Mouse (Mus musculus) CH12F3 (cell line): ENCODE measurements around the gene Kif26a.

ENCODE experiments used
- in situ Hi-C: fragments of 300-500 bp; cut with MboI; formaldehyde crosslinking; loops from 2 replicates; pipeline ENCODE4 v1.14.3; 2020; ENCODE audit warnings: low sequenced_read_pairs

The Kif26a gene

GRCm38 (mm10) chr12:112145875-112146651, at the start of gene Kif26a:
Kif26a (plus strand) TSS chr12:112146208.
- in situ Hi-C loops: no loop called here

DNA sequence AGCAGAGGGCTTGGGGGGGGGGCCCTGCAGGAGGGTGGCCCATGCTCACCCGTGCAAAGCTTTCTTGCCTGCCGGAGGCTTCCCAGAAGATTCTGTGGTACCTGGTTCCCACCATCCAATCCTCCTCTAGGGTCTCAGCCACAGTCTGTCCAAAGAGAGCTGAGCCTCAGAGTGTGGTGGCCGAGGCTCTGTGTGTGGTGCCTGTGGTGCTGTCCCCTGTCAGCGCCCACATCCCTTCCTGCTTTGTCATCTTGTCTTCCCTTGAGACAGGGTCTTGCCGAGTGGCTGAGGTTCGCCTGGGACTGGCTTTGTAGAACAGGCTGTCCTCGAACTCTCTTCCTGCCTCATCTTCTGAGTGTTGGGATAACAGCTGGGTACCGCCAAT, 49.3 kb upstream of the Kif26a start:
- in situ Hi-C loops: no loop called here

DNA sequence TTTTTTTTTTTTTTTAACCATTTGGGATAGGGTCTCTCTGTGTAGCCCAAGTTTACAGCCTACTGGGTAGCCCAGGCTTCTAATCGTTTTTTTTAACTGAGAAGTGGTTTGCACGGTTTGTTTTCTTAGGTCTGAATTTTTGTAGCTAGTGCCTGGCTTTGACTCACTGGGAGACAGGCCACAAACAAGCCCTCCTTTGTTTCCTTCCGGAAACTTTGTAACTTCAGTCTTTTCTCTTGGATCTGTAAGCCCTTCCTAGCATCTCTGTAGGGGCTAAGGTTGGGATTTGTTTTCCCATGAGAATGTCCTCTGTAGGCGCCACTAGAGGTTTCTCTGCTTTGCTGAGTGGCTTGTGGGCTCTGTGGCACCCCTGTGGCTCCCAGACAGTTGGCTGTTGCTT, 45.9 kb upstream of the Kif26a start:
- in situ Hi-C loops: no loop called here

DNA sequence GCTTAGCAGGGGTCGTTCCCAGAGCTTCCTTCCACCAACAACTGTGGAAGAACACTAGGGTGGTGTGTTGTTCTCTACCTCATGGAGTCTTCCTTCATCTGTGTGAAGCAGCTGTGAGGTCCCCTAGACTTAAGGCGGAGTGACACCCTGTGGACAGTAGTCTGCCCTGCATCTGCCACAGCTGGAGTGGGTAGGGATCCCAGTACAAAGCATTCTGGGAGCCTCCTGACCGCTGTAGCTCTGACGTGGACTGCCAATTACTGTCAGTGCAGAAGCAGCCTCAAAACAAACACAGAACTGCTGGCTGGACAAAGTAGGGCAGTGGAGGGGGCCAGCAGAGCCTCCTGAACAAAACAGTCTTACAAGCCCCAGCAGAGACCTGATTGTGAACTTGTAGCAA, 45.0 kb upstream of the Kif26a start:
- in situ Hi-C loops: no loop called here

DNA sequence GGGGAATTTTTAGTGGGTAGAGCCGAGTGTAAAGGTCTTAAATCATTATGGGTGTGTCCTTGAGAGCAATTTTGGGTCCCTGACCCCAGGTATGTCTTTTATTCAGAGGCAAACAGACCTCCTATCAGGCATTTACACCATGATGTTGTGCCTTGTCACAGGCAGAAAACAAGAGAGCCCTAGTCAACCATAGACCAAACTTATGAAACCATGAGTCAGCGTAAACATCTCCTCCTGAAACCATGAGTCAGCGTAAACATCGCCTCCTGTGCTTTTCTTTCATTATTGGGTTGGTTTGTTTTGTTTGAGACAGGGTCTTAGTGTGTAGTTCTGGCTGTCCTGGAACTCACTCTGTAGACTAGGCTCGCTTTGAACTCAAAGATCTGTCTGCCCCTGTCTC, 42.8 kb upstream of the Kif26a start:
- in situ Hi-C loops: no loop called here

DNA sequence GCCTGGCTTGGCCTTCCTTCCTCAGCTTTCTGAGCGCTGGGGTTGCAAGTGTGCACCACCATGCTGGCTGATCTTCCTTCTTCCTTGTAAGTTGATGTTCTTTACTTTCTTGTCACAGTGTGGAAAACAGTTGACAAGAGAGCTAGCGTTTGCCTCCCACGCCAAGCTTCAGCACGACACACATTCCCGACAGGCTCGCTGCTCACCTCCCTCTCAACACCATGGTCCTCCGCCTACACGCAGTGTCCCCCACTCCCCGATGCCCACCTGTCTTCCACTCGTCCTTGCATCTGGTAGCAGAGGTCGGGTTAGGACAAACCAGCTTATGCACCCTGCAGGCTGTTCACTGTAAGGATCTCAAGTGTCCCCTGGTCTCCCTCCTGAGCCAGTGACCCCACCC, 41.1 kb upstream of the Kif26a start:
- in situ Hi-C loops: no loop called here

DNA sequence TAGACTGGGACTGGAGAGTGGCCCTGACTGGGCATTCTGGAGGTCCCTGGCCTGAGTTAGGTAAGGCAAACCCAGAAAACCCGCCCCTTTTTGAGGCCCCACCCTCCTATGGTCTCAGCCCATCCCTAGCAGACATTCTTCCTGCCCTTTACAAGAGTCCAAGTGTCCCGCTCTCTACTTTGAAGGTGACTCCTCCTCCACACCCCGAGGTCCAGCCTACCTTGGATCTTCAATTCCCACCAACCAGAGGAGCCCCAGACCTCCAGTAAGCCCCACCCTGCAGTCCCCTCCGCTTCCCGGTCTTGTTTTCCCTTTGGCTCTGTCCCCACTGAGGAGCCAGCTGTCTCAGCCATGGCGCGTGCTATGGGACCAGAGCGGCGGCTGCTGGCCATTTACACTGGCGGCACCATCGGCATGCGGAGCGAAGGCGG, 39.5 kb upstream of the Kif26a start, which contains the start of gene Aspg:
Gene Aspg (plus strand): TSS at position 139 of the 431 bp plus-strand sequence.
- in situ Hi-C loops: no loop called here

GRCm38 (mm10) chr12:112107685-112108084, 38.3 kb upstream of the Kif26a start:
- in situ Hi-C loops: no loop called here

GRCm38 (mm10) chr12:112108696-112109445, 37.1 kb upstream of the Kif26a start:
- in situ Hi-C loops: no loop called here

DNA sequence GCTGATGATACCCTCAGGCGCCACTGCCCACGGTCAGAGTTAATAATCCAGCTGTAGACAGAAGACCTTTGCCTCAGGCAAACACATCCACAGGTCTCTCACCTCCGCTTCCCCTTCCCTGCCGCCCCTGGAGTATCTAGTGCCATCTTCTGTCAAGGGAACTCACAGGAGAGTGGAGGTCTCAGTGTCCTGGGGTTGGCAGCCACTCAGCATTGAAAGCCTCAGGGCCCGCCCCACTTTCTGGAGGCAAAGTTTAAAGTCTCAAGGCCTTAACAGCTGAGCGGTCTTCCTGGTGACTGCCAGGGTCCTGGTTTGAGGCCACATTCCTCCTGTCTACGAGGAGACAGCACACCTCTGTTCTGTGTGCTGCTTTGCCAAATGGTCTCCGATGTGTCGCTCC, 36.3 kb upstream of the Kif26a start:
- in situ Hi-C loops: no loop called here

- in situ Hi-C loops: no loop called here
These were observed 34.7 kb upstream of the Kif26a start for GRCm38 (mm10) chr12:112111323-112111722.

DNA sequence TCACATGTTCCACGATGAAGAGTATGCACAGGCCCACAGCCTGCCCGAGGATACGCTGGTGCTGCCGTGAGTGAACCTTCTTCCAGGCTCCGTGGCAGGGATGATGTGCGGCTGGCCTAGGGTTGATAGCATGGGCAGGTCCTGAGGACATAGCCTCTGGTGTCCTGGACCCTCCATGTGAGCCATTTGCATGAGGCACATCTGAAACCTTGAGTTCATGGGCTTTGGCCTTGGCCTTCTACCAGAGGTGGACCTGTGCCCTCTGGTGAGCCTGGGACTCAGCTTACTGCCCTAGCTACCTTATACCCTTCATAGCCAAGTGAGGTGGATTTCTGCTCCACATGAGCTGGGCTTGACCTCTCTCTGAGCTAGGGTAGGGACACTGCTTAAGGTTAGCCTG, 33.8 kb upstream of the Kif26a start:
- in situ Hi-C loops: no loop called here

DNA sequence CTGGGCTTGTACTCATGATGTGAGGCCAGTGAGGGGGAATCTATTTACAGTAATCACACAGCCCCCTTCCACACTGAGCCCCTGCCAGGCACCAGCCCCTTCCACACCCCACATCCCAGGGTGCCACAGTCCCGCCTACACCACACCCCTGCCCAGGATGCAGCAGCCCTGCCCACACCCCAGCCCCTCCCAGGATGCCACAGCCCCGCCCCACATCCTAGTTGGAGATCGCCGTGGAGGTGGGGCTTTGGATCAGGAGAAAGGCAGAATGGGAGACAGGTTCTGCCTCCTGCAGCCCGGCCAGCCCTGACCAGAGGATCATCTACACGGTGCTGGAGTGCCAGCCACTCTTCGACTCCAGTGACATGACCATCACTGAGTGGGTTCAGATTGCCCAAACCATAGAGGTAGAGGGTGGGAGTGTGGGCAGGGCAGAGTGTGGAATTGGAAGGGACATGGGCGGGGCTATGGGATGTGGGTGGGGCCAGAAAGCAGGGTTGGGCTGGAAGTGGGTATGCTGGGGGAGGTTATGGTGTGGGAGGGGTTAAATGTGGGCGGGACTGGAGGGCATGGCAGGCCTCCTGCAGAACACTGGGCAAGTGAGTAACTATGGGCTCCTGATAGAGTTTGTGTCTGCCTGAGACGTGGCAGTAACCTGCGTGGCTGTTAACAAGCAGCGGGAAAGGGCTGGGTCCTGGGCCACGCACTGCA, 33.2 kb upstream of the Kif26a start:
- in situ Hi-C loops: no loop called here

- in situ Hi-C loops: no loop called here
These were observed 32.3 kb upstream of the Kif26a start for GRCm38 (mm10) chr12:112113710-112114109.

- in situ Hi-C loops: no loop called here
These were observed 29.0 kb upstream of the Kif26a start for GRCm38 (mm10) chr12:112117006-112117405.

- in situ Hi-C loops: no loop called here
These were observed 28.4 kb upstream of the Kif26a start for GRCm38 (mm10) chr12:112117649-112118048.

DNA sequence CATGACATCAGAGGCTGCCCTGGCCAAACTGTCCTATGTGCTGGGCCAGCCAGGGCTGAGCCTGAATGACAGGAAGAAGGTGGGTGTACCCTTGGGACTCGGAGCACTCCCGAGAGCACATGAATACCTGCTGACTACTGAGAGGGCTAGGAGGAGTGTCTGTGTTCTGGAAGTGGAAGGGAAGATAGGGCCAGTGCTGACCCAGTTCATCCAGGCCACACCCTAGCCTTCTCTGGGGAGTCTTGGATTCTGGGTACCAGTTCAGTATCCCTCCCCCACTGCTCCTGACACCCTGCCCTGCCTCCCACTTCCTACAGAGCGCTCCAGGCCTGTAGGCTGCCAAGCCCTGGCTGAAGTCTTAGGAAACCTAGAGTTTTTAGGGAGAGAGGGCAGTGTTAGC, 24.8 kb upstream of the Kif26a start:
- in situ Hi-C loops: no loop called here

GRCm38 (mm10) chr12:112125903-112126302, 20.1 kb upstream of the Kif26a start:
- in situ Hi-C loops: no loop called here

DNA sequence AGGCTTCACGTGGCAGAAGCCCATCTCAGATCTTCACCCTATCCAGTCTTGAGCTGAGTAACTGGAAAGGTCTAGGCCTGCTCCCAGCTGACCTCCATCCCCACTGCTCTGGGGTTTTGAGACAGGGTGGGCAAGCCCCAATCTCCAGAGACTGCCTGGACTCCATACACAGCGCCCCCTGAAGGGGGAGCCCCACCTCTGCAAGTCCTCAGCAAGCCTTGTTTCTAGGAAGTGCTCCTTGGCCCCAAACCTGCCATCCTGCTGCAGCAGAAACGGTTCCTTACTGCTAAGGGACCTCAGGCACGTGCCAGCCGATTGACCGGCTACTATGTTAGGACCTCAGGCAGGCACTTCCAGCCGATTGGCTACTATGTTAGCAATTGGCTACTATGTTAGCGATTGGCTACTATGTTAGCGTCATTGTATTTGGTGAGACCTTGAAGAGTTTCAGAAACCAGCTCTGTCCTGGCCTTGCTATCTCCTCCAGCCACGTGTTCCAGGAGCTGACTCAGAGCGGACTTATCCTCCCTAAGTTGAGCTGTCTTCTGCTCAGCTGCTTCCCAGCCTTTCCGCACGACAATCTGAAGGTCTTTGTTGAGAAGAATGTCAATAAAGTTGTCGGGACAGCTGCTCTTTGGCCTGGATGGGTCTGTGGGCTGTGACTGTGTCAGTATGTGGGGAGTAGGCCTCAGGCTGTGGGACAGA, 18.9 kb upstream of the Kif26a start:
- in situ Hi-C loops: no loop called here

DNA sequence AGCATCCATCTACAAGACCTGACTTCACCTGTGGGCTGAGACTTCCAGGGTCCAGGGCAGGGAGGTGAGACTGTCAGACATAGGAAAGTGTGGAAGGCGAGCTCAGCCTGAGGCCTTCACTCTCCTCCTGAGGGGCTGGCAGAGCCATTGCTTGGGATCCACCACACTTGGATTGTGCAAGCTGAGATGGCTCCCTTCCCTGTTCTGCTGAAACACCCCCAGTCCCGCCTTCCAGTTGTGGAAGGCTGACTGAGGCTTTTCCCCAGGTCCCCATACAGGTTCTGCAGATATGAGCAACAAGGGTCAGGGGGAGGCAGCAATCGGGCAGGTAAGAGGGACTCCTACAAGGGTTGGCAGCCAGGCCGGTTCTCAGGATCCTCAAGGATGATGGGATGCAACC, 17.5 kb upstream of the Kif26a start:
- in situ Hi-C loops: no loop called here

DNA sequence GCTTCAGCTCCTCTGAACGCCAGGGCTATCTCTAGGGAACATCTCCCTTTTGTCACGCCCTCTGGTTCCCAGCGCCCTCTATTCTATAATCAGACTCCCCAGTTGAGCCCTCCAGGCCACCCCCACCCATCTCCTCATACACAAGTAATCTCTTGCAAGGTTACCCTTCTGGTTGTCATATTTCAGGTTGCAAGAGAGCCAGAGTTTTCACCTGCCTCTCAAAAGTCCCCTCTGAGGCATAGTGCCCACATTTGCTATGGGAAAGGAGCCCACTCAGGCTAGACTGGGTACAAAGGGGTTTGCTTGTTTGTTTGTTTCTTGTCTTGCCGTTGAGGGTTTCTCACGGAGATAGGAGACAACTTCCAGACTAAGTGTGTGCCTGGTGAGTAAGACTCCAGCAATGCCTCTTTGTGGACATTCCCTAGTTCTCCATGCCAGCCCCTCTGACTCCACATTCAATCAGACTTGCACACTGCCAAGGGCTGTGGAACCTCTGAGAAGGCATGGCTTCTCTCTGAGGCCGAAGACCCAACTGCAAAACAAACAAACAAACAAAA, 16.6 kb upstream of the Kif26a start:
- in situ Hi-C loops: no loop called here
